Mouse (Mus musculus): ENCODE results near the gene Dnajb12. TPM values are rescaled to one million over a fixed set of nuclear protein-coding genes. Genes with fewer than 3 reads are reported as not detected.

The Dnajb12 gene
- polyA plus RNA-seq, 2 experiments: 12.0 to 12.4 TPM

DNA sequence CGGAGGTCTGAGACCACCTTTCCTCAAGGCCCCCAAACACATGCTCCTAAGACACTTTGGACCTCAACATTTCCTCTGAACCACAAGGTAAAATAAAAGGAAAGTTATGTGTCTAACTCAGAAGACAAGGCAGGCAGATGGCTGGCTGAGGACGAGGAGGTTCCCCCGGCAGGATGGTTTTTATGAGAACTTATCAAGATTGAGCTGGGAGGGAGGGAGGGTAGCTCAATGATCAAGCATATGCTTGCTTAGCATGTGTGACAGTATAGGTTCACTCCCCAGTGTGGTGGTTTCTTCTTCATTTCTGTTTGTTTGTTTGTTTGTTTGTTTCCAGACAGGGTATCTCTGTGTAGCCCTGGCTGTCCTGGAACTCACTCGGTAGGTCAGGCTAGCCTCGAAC is 67.0 kb downstream of the Dnajb12 start:
- 53% methylated on average over 5 of the region's 5 CpGs for WGBS (ENCODE audit: insufficient replicate concordance)
- H3K9me3 ChIP-seq (ENCODE audit: control insufficient read depth, low read length): no peaks in the 10 kb centered on the region
- H3K9ac ChIP-seq (replicated peaks): no peak overlapping the region
- H3K4me2 ChIP-seq (ENCODE audit: low read depth): no peak overlapping the region
- H3K36me3 ChIP-seq (replicated peaks; ENCODE audit: control insufficient read depth, insufficient read depth, low read depth): no peaks in the 10 kb centered on the region
- H3K27ac ChIP-seq: no peak overlapping the region
- ATAC-seq (ENCODE audit: insufficient read depth) (no peak), DNase-seq (ENCODE audit: low read depth in 3 of 3, low spot score in 3 of 3) (no peak)
- peaks cover 16% of the 10 kb centered on the region for H3K27me3 ChIP-seq (ENCODE audit: control insufficient read depth, insufficient read depth, low read length)
- H3K4me3 ChIP-seq (ENCODE audit: insufficient read depth in 1 of 2, low read depth in 2 of 2, low read length in 2 of 2): no peak overlapping the region
- TF ChIP-seq CTCF (IDR thresholded peaks at IDR 0.05; ENCODE audit: low read depth) (no peak), EP300 (IDR thresholded peaks at IDR 0.05; ENCODE audit: low read depth) (no peak)
- peaks cover 0 to 6% of the 10 kb centered on the region in 2 experiments; a peak in 2 of 4 replicates for H3K4me1 ChIP-seq (replicated peaks; ENCODE audit: control insufficient read depth in 2 of 2, insufficient read depth in 2 of 2, low read length in 1 of 2)

DNA sequence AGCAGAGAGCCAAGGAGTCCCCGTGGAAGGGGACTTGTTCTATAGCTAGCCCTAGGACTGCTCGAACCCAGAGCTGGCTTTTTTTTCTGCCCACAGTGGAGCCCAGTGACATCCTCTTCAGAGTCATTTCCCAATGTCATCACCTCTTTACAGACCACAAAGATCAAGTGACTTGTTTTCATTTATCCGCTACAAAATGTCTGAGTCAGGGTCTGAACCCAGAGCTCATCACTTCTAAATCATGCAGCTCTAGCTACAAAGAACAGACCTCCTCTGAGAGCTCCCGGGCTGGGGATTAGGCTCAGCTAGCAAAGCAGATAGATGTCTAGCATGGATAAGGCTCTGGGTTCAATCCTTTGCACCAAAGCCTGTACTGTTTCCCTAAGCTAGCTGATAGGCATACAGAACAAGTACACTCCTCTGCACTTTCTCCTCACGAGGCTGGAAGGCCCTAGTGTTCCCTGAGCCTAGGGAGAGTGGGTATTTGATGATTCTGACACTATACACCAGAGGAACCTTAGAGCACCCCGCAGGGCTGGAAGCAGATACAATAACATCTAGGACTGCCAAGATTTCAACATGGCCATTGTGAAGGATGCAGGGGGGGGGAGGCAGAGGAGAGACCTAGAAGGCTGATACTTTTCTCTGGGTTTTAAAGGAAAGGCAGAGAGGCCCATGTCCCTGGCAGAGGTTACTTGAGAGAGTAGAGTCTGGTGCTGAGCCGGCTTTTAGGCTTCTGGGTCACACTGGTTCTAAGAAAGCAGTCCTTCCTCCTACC is 68.1 kb downstream of the Dnajb12 start:
- Histone ChIP-seq H3K9ac (replicated peaks) (no peak overlapping the region), H3K4me3 (ENCODE audit: insufficient read depth in 1 of 2, low read depth in 2 of 2, low read length in 2 of 2) (no peak overlapping the region), H3K4me2 (ENCODE audit: low read depth) (no peak overlapping the region), H3K27ac (no peak overlapping the region), H3K9me3 (ENCODE audit: control insufficient read depth, low read length) (no peaks in the 10 kb centered on the region), H3K27me3 (ENCODE audit: control insufficient read depth, insufficient read depth, low read length) (peaks cover 16% of the 10 kb centered on the region), H3K4me1 (replicated peaks; ENCODE audit: control insufficient read depth in 2 of 2, insufficient read depth in 2 of 2, low read length in 1 of 2) (peaks cover 0 to 9% of the 10 kb centered on the region in 2 experiments; a peak in 2 of 4 replicates), H3K36me3 (replicated peaks; ENCODE audit: control insufficient read depth, insufficient read depth, low read depth) (no peaks in the 10 kb centered on the region)
- ATAC-seq (ENCODE audit: insufficient read depth): no peak
- TF ChIP-seq EP300 (IDR thresholded peaks at IDR 0.05; ENCODE audit: low read depth) (no peak), CTCF (IDR thresholded peaks at IDR 0.05; ENCODE audit: low read depth) (no peak)
- WGBS (ENCODE audit: insufficient replicate concordance): 52% methylated on average over 7 of the region's 7 CpGs
- no peak for DNase-seq (ENCODE audit: low read depth in 3 of 3, low spot score in 3 of 3)

DNA sequence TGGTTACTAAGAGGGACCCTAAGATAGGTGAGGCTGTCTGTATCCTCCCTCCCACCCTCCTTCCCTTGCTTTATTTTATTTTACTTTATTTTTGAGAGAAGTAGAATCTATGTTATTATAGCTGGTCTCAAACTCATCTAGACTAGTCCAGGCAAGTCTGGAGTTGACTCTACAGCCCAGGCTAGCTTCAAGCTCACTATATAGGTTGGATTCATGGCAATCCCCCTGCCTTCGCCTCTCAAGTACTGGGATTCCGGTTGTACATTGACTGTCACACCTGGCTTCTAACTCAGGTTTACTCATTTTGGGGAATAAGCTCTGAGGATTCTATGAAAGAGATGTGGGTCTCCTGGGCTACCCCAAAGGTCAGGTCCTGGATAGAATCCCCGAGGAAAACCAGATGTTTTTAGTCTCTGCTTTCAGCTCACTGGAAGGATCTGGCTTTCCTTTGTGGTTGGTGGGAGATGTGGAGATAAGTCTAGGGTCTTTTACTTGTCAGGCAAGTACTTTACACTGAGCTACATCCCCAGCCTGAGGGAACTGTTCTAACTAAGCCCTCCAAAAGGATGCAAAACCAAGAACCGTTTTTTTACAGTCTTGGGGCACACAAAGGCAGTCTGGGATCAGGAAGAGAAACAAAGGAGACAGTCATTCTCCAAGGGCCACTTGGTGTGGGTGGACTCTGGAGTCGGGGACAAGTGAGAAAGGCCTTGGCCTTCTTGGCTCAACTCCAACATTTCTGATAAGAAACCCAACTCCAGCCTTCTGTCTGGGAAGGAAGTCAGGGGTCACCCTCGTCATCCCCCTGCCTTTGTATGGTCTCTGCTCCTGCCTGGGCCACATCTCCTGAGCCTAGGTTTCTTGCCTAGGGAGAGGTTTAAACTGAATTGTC is 69.3 kb downstream of the Dnajb12 start:
- Histone ChIP-seq H3K4me2 (ENCODE audit: low read depth) (no peak overlapping the region), H3K9me3 (ENCODE audit: control insufficient read depth, low read length) (no peaks in the 10 kb centered on the region), H3K4me3 (ENCODE audit: insufficient read depth in 1 of 2, low read depth in 2 of 2, low read length in 2 of 2) (no peak overlapping the region), H3K4me1 (replicated peaks; ENCODE audit: control insufficient read depth in 2 of 2, insufficient read depth in 2 of 2, low read length in 1 of 2) (peaks cover 0 to 8% of the 10 kb centered on the region in 2 experiments; a peak in 2 of 4 replicates), H3K9ac (replicated peaks) (no peak overlapping the region), H3K36me3 (replicated peaks; ENCODE audit: control insufficient read depth, insufficient read depth, low read depth) (no peaks in the 10 kb centered on the region), H3K27ac (no peak overlapping the region), H3K27me3 (ENCODE audit: control insufficient read depth, insufficient read depth, low read length) (peaks cover 10% of the 10 kb centered on the region)
- 37% methylated on average over 6 of the region's 6 CpGs for WGBS (ENCODE audit: insufficient replicate concordance)
- no peak for TF ChIP-seq CTCF (IDR thresholded peaks at IDR 0.05; ENCODE audit: low read depth)
- TF ChIP-seq EP300 (IDR thresholded peaks at IDR 0.05; ENCODE audit: low read depth): no peak
- no peak for DNase-seq (ENCODE audit: low read depth in 3 of 3, low spot score in 3 of 3)
- ATAC-seq (ENCODE audit: insufficient read depth): no peak

Other genes starting within 250 kb of the Dnajb12 start
- gene Micu1, start 177.1 kb upstream of the Dnajb12 start, polyA plus RNA-seq (2012; rRNA removed): 17.2 and 27.1 TPM in 2 replicates
- gene Micu1, start 177.1 kb upstream of the Dnajb12 start, polyA plus RNA-seq (2014; fragmentation: Nextera tagmentation; extraction: Ambion mirVana): 28.2 and 34.3 TPM in 2 replicates
- gene Ddit4, start 72.3 kb downstream of the Dnajb12 start, polyA plus RNA-seq (2012; rRNA removed): 2.5 and 3.3 TPM in 2 replicates
- 0.20 and 0.39 TPM in 2 replicates for gene Ddit4, start 72.3 kb downstream of the Dnajb12 start, polyA plus RNA-seq (2014; fragmentation: Nextera tagmentation; extraction: Ambion mirVana)
- 6.7 and 10.7 TPM in 2 replicates for gene Ascc1, start 123.2 kb downstream of the Dnajb12 start, polyA plus RNA-seq (2012; rRNA removed)
- 15.7 and 16.8 TPM in 2 replicates for gene Ascc1, start 123.2 kb downstream of the Dnajb12 start, polyA plus RNA-seq (2014; fragmentation: Nextera tagmentation; extraction: Ambion mirVana)
- gene Anapc16, start 123.6 kb downstream of the Dnajb12 start, polyA plus RNA-seq (2012; rRNA removed): 26.6 and 29.9 TPM in 2 replicates
- gene Anapc16, start 123.6 kb downstream of the Dnajb12 start, polyA plus RNA-seq (2014; fragmentation: Nextera tagmentation; extraction: Ambion mirVana): 38.9 and 39.7 TPM in 2 replicates
- gene Spock2, start 226.7 kb downstream of the Dnajb12 start, polyA plus RNA-seq (2012; rRNA removed): 0.04 and 0.12 TPM in 2 replicates
- 0.04 and 0.06 TPM in 2 replicates for gene Spock2, start 226.7 kb downstream of the Dnajb12 start, polyA plus RNA-seq (2014; fragmentation: Nextera tagmentation; extraction: Ambion mirVana)

All from liver, embryonic 14.5 days (tissue).